Mouse (Mus musculus) adrenal gland, adult (tissue): Measurements from ENCODE around the gene C1qtnf1.

Experiments used
- DNase-seq, 2 experiments: peaks; one replicate each; pipeline ENCODE4 v3.0.0; 2022 to 2023; ENCODE audit warnings: low spot score in 1 of 2; ENCODE audit not compliant: inconsistent age in 2 of 2

The C1qtnf1 gene

GRCm38 (mm10) chr11:118433398-118433868, 5.4 kb downstream of the C1qtnf1 start:
- DNase-seq: no peak

- no peak for DNase-seq
Measured at GRCm38 (mm10) chr11:118434093-118434492, 6.1 kb downstream of the C1qtnf1 start.

- peak in 1 of 2 experiments; percentile 41 for DNase-seq
Measured at GRCm38 (mm10) chr11:118436471-118436935, 8.5 kb downstream of the C1qtnf1 start.

- peak; percentile 36 to 82 for DNase-seq
Measured at GRCm38 (mm10) chr11:118438665-118439414, 10.8 kb downstream of the C1qtnf1 start.

- no peak for DNase-seq
Measured at GRCm38 (mm10) chr11:118442691-118443090, 14.7 kb downstream of the C1qtnf1 start.

GRCm38 (mm10) chr11:118443201-118443970, 15.4 kb downstream of the C1qtnf1 start:
- peak; percentile 69 to 89 for DNase-seq

GRCm38 (mm10) chr11:118445843-118446242, 17.8 kb downstream of the C1qtnf1 start:
- DNase-seq: peak; percentile 57 to 86

- DNase-seq: no peak
Measured at GRCm38 (mm10) chr11:118447346-118447745, 19.3 kb downstream of the C1qtnf1 start.

- peak in 1 of 2 experiments; percentile 47 for DNase-seq
Measured at GRCm38 (mm10) chr11:118448385-118448784, 20.4 kb downstream of the C1qtnf1 start.

GRCm38 (mm10) chr11:118451211-118451610, 23.2 kb downstream of the C1qtnf1 start:
- peak in 1 of 2 experiments; percentile 74 for DNase-seq

- peak in 1 of 2 experiments; percentile 35 for DNase-seq
Measured at GRCm38 (mm10) chr11:118452955-118453354, 25.0 kb downstream of the C1qtnf1 start.

GRCm38 (mm10) chr11:118453886-118454671, 26.1 kb downstream of the C1qtnf1 start:
- peak in 1 of 2 experiments; percentile 54 for DNase-seq

GRCm38 (mm10) chr11:118455788-118456187, 27.8 kb downstream of the C1qtnf1 start:
- no peak for DNase-seq

GRCm38 (mm10) chr11:118456937-118457336, 28.9 kb downstream of the C1qtnf1 start:
- DNase-seq: no peak

- DNase-seq: peak in 1 of 2 experiments; percentile 55
Measured at GRCm38 (mm10) chr11:118459051-118459450, 31.0 kb downstream of the C1qtnf1 start.

- DNase-seq: no peak
Measured at GRCm38 (mm10) chr11:118459536-118459935, 31.5 kb downstream of the C1qtnf1 start.

- DNase-seq: no peak
Measured at GRCm38 (mm10) chr11:118460280-118460679, 32.3 kb downstream of the C1qtnf1 start.

GRCm38 (mm10) chr11:118467441-118468035, 39.5 kb downstream of the C1qtnf1 start:
- DNase-seq: no peak

- no peak for DNase-seq
Measured at GRCm38 (mm10) chr11:118469509-118470160, 41.6 kb downstream of the C1qtnf1 start.
